Mouse (Mus musculus): Measurements from ENCODE around the gene Dlgap1.
A peak's percentile ranks its signal among the peaks of the same experiment; 100 is the strongest.

The Dlgap1 gene

DNA sequence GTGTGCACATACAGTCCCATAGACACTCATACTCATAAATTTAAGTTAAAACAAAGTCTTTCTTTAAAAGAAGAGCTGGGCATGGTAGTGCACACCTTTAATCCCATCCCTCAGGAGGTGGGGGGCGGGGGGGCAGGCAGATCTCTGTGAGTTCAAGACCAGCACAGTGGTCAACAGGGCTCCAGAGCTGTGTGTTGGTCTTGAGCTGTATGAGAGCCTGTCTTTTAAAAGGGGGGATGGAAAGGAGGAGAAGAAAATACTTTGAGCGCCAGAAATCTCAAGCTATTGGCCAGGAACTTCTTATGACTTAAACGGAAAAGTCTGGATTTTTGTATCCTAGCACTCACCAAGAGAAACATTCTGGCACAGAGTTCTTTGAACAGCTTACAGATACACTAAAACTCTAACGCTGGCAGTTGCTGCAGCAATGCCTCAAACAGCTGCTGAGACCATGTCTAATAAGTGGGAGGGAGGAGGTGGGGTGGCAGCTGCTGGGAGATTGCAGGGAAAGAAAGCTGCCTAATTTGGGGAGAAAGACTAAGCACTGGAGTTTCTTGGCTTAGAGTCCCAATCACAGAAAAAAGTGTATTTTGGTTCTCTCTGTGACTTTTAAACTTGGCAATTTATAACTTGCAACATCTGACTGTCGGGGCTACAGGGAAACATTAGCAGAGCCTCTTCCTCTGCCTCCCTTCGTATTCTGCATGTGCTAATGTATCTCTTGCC, 660.9 kb downstream of the Dlgap1 start:
- DNase-seq: no peak

DNA sequence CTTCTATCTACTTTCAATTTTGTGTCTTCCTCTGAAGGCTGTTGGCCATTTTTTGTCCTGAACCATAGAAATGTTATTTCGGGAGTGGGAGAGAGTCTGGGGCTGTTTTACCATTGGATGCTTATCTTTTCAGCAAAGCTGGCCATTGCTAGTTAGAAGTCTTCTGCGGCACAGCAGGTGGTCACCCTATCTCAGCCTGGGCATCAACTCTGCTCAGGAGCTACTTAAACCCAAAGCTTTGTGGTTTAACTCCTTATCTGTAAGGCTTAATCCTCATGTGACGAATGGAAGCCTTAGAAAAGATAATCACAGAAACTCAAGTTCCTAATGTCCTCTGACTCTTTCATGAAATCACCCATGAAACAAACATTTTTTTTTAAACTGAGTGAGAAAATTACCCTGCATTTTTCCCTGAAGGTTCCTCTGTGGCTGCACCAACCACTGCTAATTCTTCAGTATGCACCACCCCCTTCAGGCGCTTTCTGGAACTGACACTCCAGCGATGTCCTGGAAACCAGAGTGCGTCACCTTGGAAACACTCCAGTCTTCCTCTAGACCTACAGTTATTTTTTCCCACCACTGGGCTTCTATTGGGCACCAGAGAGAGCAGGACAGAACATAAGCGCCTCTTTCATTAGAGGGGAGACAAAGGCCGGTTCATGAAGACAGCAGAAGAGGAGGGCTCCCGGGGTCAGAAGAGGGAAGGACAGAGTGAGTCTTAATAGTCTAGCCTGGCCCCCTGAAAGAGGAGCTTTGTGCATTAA, 664.5 kb downstream of the Dlgap1 start:
- peak; percentile 88 to 89 for DNase-seq

DNA sequence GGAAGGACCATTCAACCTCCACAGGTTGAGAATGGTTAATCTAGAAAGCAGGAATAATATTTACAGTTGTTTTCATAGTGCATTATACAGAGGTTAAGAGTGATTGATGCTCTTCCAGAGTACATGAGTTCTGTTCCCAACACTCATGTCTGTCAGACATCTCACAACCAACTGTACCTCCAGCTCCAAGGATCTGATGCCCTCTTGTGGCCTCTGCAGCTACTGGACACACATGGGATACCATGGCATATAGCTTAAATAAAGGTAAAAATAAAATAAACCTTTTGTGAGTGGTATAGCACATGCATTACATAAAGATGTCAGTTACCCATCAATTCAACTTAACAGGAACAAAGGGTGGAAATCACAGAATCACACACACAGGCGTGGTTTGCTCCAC, 674.3 kb downstream of the Dlgap1 start:
- DNase-seq: no peak

DNA sequence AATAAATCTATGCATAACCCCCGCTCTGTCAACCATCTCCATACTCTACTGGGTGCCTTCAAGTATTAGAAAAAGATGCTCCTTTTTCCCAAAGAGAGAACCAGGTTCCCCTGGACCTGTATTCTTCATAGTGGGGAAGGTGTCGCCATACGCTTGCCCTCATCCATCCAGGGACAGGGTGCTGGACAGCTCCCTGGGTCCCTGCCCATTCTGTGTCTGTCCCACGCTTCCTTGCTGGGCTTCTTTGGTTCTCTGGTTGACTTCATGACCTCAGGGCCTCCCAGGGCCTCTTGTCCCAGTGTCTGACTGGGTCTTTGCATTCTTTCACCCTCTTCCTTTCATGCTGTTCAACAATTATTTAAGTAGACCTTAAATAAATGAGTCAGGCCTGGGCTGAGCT, 677.8 kb downstream of the Dlgap1 start:
- DNase-seq: no peak

DNA sequence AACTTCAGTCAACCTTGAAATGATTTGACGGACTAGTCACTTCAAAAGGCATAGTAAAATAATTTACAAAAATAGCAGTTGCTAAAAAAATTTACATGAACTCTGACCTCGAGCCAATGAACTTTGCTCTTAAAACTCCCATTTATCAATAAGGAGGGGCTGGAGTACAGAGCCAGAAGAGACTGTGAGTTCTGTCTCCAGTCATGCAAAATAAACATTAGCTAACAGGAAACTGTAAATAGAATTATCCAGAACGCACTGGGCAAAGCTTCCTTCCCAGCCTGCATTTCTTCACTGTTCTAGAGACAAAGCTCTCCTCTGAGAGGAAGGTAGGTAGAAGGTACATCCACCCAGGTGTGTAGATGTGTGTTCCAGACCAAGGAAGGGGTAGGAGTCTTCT, 692.5 kb downstream of the Dlgap1 start:
- no peak for DNase-seq

DNA sequence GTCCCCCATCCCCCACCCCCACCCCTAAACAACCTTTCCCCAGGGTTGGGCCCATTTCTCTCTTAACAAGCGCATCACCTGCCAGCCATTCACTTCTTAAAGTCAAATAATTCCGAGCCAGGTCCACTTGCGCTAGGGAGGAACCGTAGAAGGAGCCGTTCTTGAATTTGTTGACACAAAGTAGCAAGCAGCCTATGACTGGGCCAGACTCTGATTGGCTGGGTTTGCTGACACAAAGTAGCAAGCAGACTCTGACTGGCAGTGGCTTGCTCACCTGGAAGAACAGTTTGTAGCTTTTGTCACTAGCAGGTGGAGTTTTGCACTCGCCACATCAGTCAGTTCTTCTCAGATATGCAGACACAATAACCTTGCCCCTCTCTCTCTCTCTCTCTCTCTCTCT, 695.1 kb downstream of the Dlgap1 start:
- DNase-seq: no peak

DNA sequence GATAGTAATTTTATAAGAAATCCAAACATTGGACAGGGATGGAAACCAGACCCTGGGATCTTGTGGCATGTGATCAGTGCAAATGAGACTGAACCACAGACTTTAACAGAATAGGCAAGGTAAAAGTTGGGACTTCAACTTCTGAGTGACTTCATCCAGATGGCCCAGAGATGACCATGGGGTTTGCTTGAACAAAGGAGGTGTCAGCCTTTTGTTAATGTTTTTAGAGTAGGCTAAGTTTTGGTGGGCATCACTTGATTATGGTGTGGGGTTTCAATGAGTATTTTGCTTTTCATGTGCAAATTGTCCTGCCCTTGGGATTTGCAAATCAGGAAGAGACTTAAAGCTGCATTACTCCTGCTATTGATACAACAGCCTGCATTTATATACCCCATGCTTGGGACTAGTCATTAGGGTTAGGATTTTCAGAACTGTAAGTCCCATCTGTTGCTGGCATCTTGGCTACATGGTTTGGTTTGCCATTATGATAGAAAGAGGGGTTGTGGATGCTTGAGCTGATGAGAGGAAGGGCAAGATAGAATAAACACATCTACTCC, 695.7 kb downstream of the Dlgap1 start:
- no peak for DNase-seq

DNA sequence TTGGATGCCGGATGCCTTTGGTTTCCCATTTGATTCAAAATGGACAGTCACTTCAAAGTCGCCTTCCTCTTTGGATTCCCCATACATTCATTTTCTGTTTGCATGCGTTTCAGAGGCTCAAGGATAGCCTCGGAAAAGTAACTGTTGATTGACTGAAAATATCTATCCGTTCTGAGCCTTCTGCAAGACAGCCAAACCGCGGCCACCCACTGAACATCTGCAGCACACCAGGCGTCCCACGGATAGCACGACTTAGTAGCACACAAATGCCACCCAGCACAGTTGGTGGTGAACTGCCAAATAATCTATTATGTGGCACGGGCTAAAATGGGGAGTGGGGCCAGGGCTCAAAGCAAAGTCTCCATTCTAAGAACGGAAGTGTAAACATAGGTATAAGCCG, 705.1 kb downstream of the Dlgap1 start:
- DNase-seq: no peak

DNA sequence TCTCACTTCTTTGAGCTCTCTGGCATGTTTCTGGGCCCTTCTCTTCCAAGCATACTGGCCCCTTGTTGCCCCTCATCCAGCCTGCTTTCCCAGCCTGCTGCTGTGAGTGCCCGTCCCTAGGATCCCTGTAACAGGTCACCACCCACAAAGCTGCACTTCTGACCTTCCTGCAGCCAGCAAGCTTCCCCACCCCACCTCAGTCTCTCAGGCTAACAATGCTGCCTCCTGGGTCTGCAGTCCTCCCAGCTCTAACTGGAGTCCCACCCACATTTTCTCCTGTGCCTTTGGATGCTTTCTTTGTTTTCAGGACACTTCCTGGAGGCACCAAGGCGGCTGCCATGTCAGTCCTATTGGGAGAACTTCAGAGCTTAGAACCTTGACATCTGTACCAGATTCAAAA, 707.6 kb downstream of the Dlgap1 start:
- DNase-seq: no peak

DNA sequence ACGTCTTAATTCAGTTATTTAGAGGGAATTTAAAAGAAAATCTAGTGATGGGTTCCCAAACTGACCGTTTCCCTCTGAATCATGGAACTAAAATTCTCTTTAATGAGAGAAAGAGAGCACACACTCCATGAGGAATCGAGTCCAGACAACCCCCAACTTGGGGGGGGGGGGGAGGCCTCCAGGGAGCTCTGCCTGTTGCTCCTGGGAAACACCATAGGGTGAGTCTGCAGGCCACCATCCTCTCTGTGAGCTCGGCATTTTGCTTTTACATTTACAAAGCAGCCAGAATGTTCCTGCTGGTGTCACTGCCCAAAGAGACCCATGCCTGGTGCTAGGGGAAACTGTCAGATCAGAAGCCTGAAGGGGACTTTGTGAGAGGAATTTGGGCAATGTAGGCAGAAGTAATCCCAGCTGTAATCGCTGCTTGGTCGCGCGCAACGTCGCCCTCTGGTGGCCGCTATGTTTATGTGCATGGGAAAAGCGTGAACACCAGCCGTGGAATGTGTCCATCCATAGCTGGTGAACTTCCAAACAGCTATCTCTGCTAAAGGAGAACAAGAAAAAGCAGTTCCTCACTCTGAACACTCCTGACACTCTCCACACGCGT, 714.8 kb downstream of the Dlgap1 start:
- peak; percentile 77 to 88 for DNase-seq

DNA sequence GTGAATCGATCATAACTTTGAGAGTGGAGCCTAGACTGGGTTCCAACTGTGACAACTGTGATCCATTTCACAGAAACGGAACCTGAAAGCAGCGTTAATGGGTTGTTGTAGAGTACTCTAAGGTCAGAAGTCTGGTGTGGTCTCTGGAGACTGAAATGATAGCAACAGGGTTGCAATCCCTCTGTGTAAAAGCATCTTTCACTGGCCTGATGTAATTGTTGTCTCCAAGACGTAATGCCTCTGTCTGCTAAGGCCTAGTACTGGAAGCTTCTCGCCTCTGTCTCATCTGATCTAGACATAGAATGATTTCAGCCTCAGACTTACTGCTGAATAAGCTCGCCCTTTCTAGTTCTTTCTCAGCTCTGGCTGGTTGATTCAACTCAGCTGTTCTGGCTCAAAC, 721.3 kb downstream of the Dlgap1 start:
- DNase-seq: no peak

DNA sequence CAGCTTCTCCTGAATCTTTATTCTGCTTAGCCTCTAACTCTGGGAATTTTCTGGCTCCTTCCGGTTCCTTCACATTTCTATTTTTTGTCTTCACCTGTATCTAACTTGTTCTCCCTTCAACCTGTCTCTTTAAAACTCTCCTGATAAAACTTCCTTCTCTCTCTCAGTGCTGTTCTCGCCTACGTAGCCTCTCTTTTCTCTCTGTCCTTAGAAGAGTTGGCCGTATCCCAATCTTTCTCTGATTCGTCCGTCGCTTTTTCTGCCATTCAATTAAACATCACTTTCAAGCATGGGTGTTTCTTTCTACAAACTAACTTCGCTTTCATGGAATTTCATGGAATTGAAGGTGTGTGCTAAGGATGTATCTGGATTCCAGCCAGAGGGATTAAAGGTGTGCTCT, 721.7 kb downstream of the Dlgap1 start:
- DNase-seq: no peak

DNA sequence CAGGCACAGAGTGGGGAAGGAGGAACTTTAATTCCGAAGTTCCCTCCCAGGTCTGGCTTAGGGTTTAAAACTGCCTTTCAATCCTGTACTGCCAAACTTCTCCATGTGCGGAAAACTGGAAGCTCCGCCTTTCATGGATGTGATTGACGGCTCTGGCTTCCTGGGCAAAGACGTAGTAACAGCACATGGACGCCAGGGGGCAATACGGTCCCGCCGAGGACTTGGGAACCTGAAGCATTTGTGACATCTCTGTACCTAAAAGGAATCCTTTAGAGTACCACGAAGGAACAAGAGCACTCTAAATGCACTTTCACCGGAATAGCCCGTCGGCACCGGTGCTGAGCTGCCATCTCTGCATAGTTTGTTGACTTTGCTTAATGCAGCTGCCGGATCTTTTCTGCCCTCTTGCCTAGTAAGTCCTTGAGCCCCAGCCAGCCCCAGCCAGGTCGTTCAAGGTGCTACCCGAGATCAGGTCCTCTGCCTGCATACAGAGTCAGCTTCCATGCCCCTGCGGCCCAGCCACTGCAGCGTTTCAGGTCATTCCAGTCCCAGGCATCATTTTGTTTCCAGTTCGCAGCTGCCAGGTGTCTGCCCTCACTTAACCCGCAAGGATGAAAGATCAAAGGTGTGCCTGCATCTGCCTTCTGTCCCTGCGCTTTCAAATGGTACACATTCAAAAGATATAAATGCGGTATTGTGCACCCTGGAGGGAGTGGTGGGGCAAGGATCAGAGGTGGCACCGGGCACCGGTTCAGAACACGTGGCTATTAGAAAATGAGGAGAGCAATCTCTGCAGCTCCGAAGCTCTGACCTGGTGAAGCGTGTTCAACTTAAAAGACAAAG, 738.3 kb downstream of the Dlgap1 start:
- peak; percentile 75 to 80 for DNase-seq

DNA sequence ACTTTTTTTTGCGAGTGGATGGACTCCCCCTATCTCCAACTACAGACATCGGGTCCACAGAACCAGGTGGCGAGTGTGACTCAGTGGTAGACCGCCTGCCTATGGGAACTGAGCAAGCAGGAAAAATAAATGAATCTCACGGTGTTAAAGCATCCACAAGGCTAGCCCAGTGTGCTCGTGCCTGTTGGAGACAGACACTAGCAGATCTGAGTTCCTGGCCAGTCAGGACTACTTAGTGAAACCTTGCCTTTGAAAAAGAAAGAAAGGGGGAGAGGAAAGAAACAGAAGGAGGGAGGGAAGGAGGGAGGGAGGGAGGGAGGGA, 738.9 kb downstream of the Dlgap1 start:
- no peak for DNase-seq

DNA sequence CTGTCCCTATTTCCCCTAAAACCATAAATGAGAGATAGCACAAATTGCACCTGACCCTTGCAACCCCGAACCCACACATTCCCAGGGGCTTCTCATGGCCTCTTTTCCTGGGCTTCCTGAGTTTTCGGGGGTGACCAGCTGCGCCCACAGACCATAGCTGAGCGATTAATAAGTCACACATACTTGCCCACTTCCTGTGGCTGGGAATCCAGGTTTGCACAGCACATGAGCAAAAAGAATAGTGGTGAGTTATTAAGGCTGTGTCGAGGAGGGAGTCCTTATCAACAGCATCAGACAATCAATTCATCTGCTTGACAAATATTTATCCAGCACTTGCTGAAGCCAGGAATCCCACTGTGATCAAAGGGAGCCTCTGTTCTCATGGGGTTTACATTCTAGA, 740.7 kb downstream of the Dlgap1 start:
- no peak for DNase-seq

DNA sequence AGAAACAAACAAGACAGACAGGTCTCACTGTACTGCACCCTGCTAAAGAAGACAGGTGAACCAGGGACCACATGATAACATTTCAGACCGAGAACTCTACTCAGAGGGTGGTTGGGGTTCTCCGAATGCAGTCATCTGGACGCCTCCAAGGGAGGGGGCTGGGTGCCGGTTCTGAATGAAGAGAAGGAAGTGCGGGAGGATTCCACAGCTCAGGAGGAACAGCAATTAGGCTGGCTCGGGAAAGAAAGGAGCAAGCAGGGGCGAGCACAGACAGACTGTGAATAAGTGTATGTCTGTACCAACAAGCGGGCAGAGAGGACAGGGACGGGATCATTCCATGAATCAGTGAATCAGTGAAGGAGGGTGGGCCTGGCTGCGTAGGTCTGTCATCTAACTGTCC, 744.6 kb downstream of the Dlgap1 start:
- DNase-seq: no peak

DNA sequence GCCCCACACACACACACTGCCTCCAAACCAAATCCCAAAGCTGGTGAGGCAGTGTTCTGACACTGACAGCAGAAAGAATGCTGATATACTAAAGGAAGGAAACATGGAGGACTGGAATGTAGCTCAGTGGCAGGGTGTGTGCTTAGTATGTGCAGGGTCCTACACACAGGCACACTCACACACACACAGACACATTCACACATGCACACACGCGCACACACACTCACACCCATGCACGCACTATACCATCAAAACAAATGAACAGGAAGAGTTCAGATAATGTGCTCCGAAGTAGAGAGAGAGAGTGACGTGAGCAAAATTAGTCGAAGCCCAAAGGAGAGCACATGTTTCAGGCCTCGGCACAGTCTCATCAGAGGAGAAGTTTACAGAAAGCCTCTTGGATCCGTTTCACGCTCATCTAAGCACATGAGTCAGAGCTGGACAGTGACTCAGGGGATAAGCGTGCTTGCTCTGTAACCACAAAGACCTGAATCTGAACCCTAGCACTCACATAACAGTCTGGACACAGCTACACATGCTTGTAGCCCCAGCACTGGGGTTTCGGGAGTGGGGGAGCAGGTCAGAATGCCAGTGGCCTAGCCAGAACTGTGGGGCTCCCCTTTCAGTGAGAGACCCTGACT, 750.9 kb downstream of the Dlgap1 start:
- DNase-seq: no peak

DNA sequence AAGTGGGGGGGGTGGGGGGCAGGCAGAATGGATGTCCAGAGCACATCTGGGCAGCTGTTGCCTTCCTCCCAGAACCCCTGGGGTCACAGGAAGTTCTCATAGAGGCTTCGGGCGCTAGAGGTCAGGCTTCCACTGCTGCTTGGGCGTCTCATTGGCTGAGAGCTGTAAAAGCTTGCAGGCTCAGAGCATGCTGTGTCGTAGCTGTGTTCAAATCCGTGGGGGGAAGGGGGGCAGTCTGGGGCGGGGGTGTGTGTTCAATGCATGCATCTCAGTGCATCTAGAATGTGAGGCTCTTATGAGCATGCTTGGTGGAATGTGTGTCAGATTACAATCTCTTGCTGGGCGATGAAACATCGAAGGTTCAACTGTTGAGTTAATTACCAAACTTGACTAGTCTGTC, 751.9 kb downstream of the Dlgap1 start:
- no peak for DNase-seq

DNA sequence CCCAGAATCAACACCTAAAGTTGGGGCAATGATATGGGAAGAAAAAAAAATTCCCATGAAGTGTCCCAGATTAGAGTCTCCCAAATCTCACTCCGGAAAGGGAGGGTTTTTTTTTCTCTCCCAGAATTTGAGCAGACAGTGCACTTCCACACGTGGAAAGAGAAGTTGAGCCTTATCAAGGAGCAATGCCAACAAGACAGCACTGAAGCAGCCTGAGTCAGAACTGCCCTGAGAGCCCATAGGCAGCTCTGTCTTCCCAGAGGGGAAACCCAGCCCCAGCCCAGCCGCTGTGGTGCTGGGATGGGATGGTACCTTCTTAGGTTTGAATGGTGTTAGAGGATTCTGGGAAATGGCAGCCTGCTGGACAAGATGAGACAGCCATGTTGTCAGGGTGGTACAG, 753.3 kb downstream of the Dlgap1 start:
- no peak for DNase-seq

DNA sequence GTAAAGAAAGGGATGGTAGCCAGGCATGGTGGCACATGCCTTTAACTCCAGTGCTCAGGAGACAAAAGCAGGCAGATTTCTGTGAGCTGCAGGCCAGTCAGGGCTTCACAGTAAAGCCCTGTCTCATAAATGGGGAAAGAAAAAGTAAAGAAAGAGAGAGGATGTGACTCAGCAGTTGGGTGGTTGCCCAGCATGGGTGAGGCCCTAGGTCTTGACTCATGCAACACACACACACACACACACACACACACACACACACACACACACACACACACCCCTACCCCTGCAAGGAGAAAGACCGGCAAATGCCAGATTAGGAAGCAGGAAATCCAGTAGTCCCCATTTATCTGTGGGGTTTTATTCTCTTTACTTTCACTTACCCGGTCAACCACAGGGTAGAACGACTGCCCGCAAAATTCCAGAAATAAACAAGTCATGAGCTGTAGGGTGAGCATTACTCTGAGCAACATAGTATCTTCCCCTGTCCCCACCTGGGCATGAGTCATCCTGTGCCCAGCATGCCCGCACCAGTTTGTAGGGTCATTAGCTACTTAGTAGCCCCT, 759.9 kb downstream of the Dlgap1 start:
- DNase-seq: peak in 1 of 2 experiments; percentile 36

DNA sequence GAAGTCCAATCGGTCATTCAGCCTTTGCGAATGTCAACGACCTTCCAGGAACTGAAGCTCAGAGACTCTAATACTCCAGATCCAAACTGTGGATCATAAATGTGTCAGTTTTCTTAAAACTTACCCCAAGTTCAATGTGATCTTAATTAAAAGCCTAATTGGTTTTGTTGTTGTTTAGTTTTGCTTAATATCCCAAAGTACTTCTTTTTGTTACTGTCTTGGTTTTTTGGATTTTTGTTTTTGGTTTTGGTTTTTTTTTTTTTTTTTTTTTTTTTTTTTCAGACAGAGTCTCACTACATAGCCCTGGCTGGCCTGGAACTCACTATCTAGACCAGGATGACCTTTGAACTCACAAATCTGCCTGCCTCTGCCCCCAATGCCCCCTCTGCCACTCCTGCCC, 765.9 kb downstream of the Dlgap1 start:
- DNase-seq: no peak

DNA sequence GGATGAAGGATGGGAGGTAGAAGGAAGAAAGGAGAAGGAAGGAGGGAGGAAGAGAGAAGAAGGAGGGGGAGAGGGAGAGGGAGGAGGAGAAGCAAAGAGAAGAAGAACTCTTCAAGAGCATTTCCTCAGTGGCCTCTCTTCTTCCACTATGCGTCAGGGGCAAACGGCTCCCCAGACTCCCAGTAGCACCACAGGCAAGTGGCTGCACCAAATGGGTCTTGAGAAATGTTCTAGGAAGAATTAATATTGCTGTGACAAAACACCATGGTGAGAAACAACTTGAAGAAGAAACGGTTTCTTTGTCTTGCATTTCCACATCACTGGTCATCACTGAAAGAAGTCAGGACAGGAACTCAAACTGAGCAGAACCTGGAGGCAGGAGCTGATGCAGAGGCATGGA, 766.5 kb downstream of the Dlgap1 start:
- DNase-seq: no peak
